Mouse (Mus musculus) kidney, adult 9 months (tissue): ENCODE data around the gene Sgms1.

ENCODE experiments used
- DNase-seq: peaks from one replicate; pipeline ENCODE4 v3.0.0; 2022

Gene Sgms1

GRCm38 (mm10) chr19:32389001-32389871 lies at the start of gene Sgms1:
Sgms1 (minus strand) TSS chr19:32389714.
- DNase-seq = peak; percentile 91

- DNase-seq = no peak
These were observed 36.3 kb upstream of the Sgms1 start for GRCm38 (mm10) chr19:32425856-32426255.

GRCm38 (mm10) chr19:32424706-32425105 lies 35.2 kb upstream of the Sgms1 start:
- no peak for DNase-seq

- no peak for DNase-seq
These were observed 29.6 kb upstream of the Sgms1 start for GRCm38 (mm10) chr19:32419069-32419468.

GRCm38 (mm10) chr19:32416692-32417317 lies 27.3 kb upstream of the Sgms1 start:
- DNase-seq = no peak

- no peak for DNase-seq
These were observed 20.3 kb upstream of the Sgms1 start for GRCm38 (mm10) chr19:32409603-32410360.

GRCm38 (mm10) chr19:32406717-32407116 lies 17.2 kb upstream of the Sgms1 start:
- no peak for DNase-seq

GRCm38 (mm10) chr19:32404386-32404785 lies 14.9 kb upstream of the Sgms1 start:
- no peak for DNase-seq

- DNase-seq = no peak
These were observed 14.3 kb upstream of the Sgms1 start for GRCm38 (mm10) chr19:32403834-32404233.

GRCm38 (mm10) chr19:32398491-32398890 lies 9.0 kb upstream of the Sgms1 start:
- DNase-seq = no peak

GRCm38 (mm10) chr19:32396303-32396702 lies 6.8 kb upstream of the Sgms1 start:
- no peak for DNase-seq

GRCm38 (mm10) chr19:32394825-32395224 lies 5.3 kb upstream of the Sgms1 start:
- no peak for DNase-seq

- DNase-seq = no peak
These were observed 4.4 kb upstream of the Sgms1 start for GRCm38 (mm10) chr19:32393758-32394450.

- no peak for DNase-seq
These were observed 3.7 kb upstream of the Sgms1 start for GRCm38 (mm10) chr19:32393092-32393745.

GRCm38 (mm10) chr19:32391441-32391840 lies 1.9 kb upstream of the Sgms1 start:
- no peak for DNase-seq

- DNase-seq = no peak
These were observed 602 bp upstream of the Sgms1 start for GRCm38 (mm10) chr19:32390116-32390515.

- DNase-seq = peak; percentile 95
These were observed 1.2 kb downstream of the Sgms1 start for GRCm38 (mm10) chr19:32388191-32388921.

- DNase-seq = peak; percentile 62
These were observed 1.9 kb downstream of the Sgms1 start for GRCm38 (mm10) chr19:32387403-32388190.

- peak; percentile 87 for DNase-seq
These were observed 2.7 kb downstream of the Sgms1 start for GRCm38 (mm10) chr19:32386556-32387402.

GRCm38 (mm10) chr19:32383738-32384137 lies 5.8 kb downstream of the Sgms1 start:
- no peak for DNase-seq
